Mouse (Mus musculus) B cell, adult 62 days (primary cell): ENCODE results near the gene Cyp4a14. TPM values are rescaled to one million over a fixed set of nuclear protein-coding genes. Genes with fewer than 3 reads are reported as not detected.

Experiments
- total RNA-seq: library from RNA; stranded (reverse); gene quantifications from 4 replicates; pipeline ENCODE4 v1.2.4, GENCODE M21; 2023

Gene Cyp4a14
- total RNA-seq, result not detected in 4 replicates

DNA sequence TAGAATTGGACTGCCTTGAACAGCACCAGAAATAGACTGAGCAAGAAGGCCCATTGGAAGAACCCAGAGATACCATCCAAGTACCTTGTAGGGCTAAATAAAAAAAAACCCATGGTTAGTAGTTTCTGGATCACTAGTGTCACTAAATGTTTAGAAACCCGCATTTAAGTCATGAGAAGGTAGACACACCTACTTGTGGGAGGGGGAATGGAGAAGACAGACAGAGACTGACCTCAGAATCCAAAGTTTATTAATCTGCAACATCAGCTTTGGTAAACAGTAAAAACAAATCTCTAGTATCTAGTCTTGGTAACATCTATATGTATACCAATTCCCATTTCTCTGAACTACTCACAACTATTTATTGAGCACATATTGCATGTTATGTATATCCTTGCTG lies at the start of gene Cyp4a14:
Cyp4a14 (minus strand) TSS at position 142 of the 400 bp plus-strand sequence.

DNA sequence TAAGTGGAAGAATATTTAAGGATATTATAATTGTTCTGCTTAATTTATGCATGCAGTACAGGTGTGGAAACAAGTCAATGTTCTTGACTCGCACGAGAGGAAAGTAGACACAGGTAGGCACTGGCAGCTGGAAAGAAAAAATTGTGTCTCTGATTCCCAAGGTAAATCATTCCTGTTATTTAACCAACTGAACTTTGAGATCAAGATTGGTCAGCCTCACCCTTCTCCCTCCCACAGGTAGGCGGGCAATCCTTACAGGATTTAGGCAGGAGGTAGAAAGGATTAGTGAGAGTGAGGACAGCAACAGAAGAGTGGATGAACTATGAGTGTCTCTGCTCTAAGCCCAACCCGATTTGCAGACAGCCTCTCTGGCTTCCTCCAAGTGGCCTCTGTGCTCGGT lies 22.1 kb upstream of the Cyp4a14 start, which contains the start of gene Cyp4a10:
Cyp4a10 (plus strand) TSS at position 265 of the 400 bp plus-strand sequence.

GRCm38 (mm10) chr4:115452304-115452703 lies 43.6 kb downstream of the Cyp4a14 start, which contains the start of gene Cyp4a30b:
Gene Cyp4a30b, plus strand, starts transcription at chr4:115452604.

Other genes starting within 250 kb of the Cyp4a14 start
- not detected in 4 replicates for gene Cyp4a12a, start 197.1 kb downstream of the Cyp4a14 start, total RNA-seq
- not detected in 4 replicates for gene Cyp4a12b, start 84.5 kb downstream of the Cyp4a14 start, total RNA-seq
- gene Cyp4a30b, start 43.5 kb downstream of the Cyp4a14 start, total RNA-seq, result not detected in 4 replicates
- gene Cyp4a10, start 22.1 kb upstream of the Cyp4a14 start, total RNA-seq, result not detected in 4 replicates
- not detected in 4 replicates for gene Cyp4a31, start 67.5 kb upstream of the Cyp4a14 start, total RNA-seq
- not detected in 4 replicates for gene Cyp4a32, start 104.8 kb upstream of the Cyp4a14 start, total RNA-seq
- gene Cyp4b1, start 151.6 kb upstream of the Cyp4a14 start, total RNA-seq, result not detected in 4 replicates
- 40.0 to 46.2 TPM (median 43.4 TPM) in 4 replicates for gene Efcab14, start 241.6 kb upstream of the Cyp4a14 start, total RNA-seq